Mouse (Mus musculus): ENCODE results near the gene Snx18. TPM values are rescaled to one million over a fixed set of nuclear protein-coding genes. Genes with fewer than 3 reads are reported as not detected.

The Snx18 gene
- total and polyA plus RNA-seq, 3 experiments = 8.3 to 20.4 (median 18.0) TPM

DNA sequence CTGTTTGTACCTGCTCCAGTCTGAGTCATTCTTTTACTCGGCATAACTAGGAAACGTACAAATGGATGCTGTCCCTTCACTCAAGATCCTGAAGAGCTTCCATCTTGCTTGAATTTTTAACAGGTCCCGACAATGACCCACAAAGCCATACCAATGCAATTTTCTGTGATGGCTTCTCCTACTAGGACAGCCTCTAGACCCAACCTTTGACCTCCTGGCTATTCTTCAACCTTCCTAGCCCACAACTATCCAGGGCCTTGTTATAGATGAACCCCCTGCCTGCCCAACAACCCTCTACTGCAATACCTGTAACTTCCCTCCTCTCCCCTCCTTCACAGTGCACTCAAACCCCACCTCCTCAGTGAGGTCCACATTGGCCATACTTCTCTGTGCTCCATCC, 8.9 kb downstream of the Snx18 start:
- Histone ChIP-seq H3K4me3 (no peak overlapping the region), H3K27me3 (ENCODE audit: control insufficient read depth, insufficient read depth, low read length) (no peaks in the 10 kb centered on the region), H3K9ac (ENCODE audit: low read depth, low read length) (no peak overlapping the region), H3K79me2 (replicated peaks; ENCODE audit: control insufficient read depth, insufficient read depth, low read length) (peaks cover 9% of the 10 kb centered on the region), H3K36me3 (ENCODE audit: control insufficient read depth, insufficient read depth, low read length) (peaks cover 12% of the 10 kb centered on the region), H3K4me1 (ENCODE audit: control insufficient read depth, insufficient read depth, low read length) (peaks cover 33% of the 10 kb centered on the region), H3K27ac (no peak overlapping the region)
- DNase-seq = no peak
- TF ChIP-seq POLR2A (IDR thresholded peaks at IDR 0.05; ENCODE audit: insufficient read depth, low read depth, low read length) (no peak), CTCF (IDR thresholded peaks at IDR 0.05) (no peak), EP300 (IDR thresholded peaks at IDR 0.05; ENCODE audit: insufficient read depth, low read depth, low read length) (no peak)
- WGBS = 54% methylated on average over 3 of the region's 3 CpGs
- intact Hi-C loops (cut with DNase I) = no loop called here

DNA sequence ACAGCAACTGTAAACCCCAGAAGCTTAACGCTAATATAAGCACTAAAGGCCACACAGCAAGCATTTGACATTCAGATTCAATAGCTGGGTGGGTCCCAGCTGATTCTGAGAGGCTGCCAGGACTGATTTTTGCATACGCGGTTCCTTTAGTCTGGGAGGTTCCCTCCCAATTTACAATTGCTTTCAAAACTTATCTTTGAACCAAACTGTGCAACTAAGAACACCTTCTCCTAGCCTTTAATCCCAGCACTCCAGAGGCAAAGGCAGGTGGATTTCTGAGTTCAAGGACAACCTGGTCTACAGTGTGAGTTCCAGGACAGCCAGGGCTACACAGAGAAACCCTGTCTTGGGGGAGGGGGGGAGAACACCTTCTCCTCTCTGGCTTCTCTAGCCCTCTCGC, 10.5 kb downstream of the Snx18 start:
- 29% methylated on average over 4 of the region's 4 CpGs for WGBS
- no peak for DNase-seq
- peaks cover 10% of the 10 kb centered on the region for H3K79me2 ChIP-seq (replicated peaks; ENCODE audit: control insufficient read depth, insufficient read depth, low read length)
- TF ChIP-seq CTCF (IDR thresholded peaks at IDR 0.05) (no peak), EP300 (IDR thresholded peaks at IDR 0.05; ENCODE audit: insufficient read depth, low read depth, low read length) (no peak), POLR2A (IDR thresholded peaks at IDR 0.05; ENCODE audit: insufficient read depth, low read depth, low read length) (no peak)
- H3K27ac ChIP-seq = no peak overlapping the region
- no peaks in the 10 kb centered on the region for H3K27me3 ChIP-seq (ENCODE audit: control insufficient read depth, insufficient read depth, low read length)
- peaks cover 6% of the 10 kb centered on the region for H3K36me3 ChIP-seq (ENCODE audit: control insufficient read depth, insufficient read depth, low read length)
- H3K4me1 ChIP-seq (ENCODE audit: control insufficient read depth, insufficient read depth, low read length) = peaks cover 28% of the 10 kb centered on the region
- H3K4me3 ChIP-seq = no peak overlapping the region
- intact Hi-C loops (cut with DNase I) = no loop called here
- H3K9ac ChIP-seq (ENCODE audit: low read depth, low read length) = no peak overlapping the region

DNA sequence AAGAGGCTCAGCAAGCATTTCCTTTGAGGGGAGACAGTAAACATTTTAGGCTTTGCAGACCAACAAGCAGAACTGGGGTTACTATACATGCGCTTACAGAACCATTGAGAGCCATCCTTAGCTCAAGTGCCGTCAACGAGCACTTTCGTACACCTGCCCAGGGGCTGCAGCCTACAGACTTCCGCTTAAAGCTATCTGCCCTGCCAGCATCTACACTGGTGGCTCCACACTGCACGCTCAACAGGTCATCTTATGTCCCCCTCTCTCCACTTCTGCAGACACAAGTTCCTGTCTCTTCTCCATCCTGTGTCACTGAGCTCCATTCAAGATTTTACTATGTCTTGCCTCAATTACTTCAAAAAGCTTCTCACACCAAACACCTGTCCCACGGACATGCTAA, 11.0 kb downstream of the Snx18 start:
- no peak for DNase-seq
- peaks cover 28% of the 10 kb centered on the region for H3K4me1 ChIP-seq (ENCODE audit: control insufficient read depth, insufficient read depth, low read length)
- TF ChIP-seq CTCF (IDR thresholded peaks at IDR 0.05) (no peak), POLR2A (IDR thresholded peaks at IDR 0.05; ENCODE audit: insufficient read depth, low read depth, low read length) (no peak), EP300 (IDR thresholded peaks at IDR 0.05; ENCODE audit: insufficient read depth, low read depth, low read length) (no peak)

DNA sequence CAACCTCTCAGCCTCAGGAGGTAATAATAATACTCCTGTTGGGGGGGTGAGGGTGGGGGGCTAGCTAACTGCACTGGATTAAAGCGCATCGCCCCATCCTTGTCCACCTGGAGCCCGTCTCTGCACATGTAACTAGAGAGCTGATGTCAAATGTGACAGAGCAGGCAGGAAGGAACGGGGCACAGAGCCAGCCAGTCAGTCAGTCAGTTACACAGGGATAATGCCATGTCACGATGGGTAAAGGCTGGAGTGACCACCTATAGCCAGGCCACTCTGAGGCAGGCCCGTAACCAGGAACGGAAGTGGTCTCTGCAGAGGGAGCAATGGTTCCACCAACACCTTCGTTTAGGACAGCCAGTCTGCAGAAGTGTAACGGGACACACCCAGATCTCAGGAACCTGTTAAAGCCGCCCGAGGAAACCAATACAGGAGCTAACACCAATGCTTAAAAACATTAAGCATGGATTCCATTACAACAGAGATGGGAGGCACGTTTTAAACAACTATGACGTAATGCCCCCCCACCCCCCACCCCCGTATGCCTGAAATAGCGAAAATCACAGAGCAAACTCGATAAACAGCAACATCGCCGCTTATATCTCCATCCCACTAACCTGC, 11.5 kb downstream of the Snx18 start:
- DNase-seq = no peak
- intact Hi-C loops (cut with DNase I) = no loop called here
- WGBS = 58% methylated on average over 18 of the region's 18 CpGs
- no peak for TF ChIP-seq POLR2A (IDR thresholded peaks at IDR 0.05; ENCODE audit: insufficient read depth, low read depth, low read length)
- TF ChIP-seq EP300 (IDR thresholded peaks at IDR 0.05; ENCODE audit: insufficient read depth, low read depth, low read length) = no peak
- no peak for TF ChIP-seq CTCF (IDR thresholded peaks at IDR 0.05)
- Histone ChIP-seq H3K36me3 (ENCODE audit: control insufficient read depth, insufficient read depth, low read length) (peaks cover 6% of the 10 kb centered on the region), H3K79me2 (replicated peaks; ENCODE audit: control insufficient read depth, insufficient read depth, low read length) (peaks cover 9% of the 10 kb centered on the region), H3K27me3 (ENCODE audit: control insufficient read depth, insufficient read depth, low read length) (no peaks in the 10 kb centered on the region), H3K4me3 (no peak overlapping the region), H3K9ac (ENCODE audit: low read depth, low read length) (peak overlapping the region; percentile 1; the same call in 1 of the 2 replicates), H3K27ac (no peak overlapping the region), H3K4me1 (ENCODE audit: control insufficient read depth, insufficient read depth, low read length) (peaks cover 26% of the 10 kb centered on the region)

More for the DNA sequence above, 11.0 kb downstream of the Snx18 start:
- WGBS = 82% methylated on average over 7 of the region's 7 CpGs
- Histone ChIP-seq H3K4me3 (no peak overlapping the region), H3K36me3 (ENCODE audit: control insufficient read depth, insufficient read depth, low read length) (peaks cover 6% of the 10 kb centered on the region), H3K27me3 (ENCODE audit: control insufficient read depth, insufficient read depth, low read length) (no peaks in the 10 kb centered on the region), H3K27ac (no peak overlapping the region; the same call in 1 of the 2 replicates), H3K79me2 (replicated peaks; ENCODE audit: control insufficient read depth, insufficient read depth, low read length) (peaks cover 10% of the 10 kb centered on the region), H3K9ac (ENCODE audit: low read depth, low read length) (no peak overlapping the region)
- intact Hi-C loops (cut with DNase I) = no loop called here

DNA sequence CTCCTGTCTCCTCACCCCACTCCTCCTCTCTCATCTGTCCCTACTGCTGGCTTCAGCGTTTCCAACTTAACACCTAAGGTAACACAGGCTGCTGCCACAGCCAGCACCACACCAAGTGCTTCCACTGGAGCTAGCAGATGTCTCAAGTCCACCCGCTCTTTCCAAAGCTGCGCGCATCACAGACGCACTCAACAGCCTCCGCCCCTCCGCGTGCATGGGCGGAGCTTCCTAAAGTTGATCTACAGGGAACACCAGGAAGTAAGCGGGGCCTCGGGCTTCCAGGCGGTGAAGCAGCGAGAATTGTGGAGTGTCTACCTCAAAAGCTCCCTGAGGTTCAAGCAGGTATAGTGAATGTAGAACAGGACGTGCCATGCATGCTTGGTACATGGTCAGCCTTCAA, 12.2 kb downstream of the Snx18 start:
- H3K27me3 ChIP-seq (ENCODE audit: control insufficient read depth, insufficient read depth, low read length) = no peaks in the 10 kb centered on the region
- TF ChIP-seq EP300 (IDR thresholded peaks at IDR 0.05; ENCODE audit: insufficient read depth, low read depth, low read length) (no peak), POLR2A (IDR thresholded peaks at IDR 0.05; ENCODE audit: insufficient read depth, low read depth, low read length) (no peak), CTCF (IDR thresholded peaks at IDR 0.05) (no peak)
- no peak overlapping the region for H3K9ac ChIP-seq (ENCODE audit: low read depth, low read length)
- peaks cover 26% of the 10 kb centered on the region for H3K4me1 ChIP-seq (ENCODE audit: control insufficient read depth, insufficient read depth, low read length)
- H3K27ac ChIP-seq = no peak overlapping the region
- peaks cover 5% of the 10 kb centered on the region for H3K36me3 ChIP-seq (ENCODE audit: control insufficient read depth, insufficient read depth, low read length)
- DNase-seq = no peak
- intact Hi-C loops (cut with DNase I) = no loop called here
- no peak overlapping the region for H3K4me3 ChIP-seq
- WGBS = 76% methylated on average over 14 of the region's 14 CpGs
- H3K79me2 ChIP-seq (replicated peaks; ENCODE audit: control insufficient read depth, insufficient read depth, low read length) = peaks cover 7% of the 10 kb centered on the region

DNA sequence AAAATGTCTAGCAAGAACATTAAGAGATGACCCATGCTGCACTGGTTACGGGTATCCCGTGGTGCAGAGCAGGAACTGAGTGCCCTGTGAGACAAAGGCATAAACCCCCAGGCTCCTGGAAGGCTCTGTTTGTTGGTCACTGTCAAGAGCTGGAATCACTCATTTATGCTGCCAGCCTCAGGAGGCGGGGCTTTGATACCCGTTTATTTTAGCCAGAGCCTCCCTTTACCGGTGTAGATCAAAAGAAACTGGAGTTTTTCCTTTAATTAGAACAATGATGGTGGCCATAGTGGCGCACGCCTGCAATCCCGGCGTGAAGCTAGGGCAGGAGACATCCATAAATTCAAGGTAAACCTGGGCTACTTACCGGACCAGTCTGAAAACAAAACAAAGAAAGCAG, 12.7 kb downstream of the Snx18 start:
- peaks cover 10% of the 10 kb centered on the region for H3K79me2 ChIP-seq (replicated peaks; ENCODE audit: control insufficient read depth, insufficient read depth, low read length)
- H3K9ac ChIP-seq (ENCODE audit: low read depth, low read length) = no peak overlapping the region
- intact Hi-C loops (cut with DNase I) = no loop called here
- H3K4me1 ChIP-seq (ENCODE audit: control insufficient read depth, insufficient read depth, low read length) = peaks cover 28% of the 10 kb centered on the region
- DNase-seq = no peak
- no peaks in the 10 kb centered on the region for H3K27me3 ChIP-seq (ENCODE audit: control insufficient read depth, insufficient read depth, low read length)
- H3K27ac ChIP-seq = no peak overlapping the region
- H3K36me3 ChIP-seq (ENCODE audit: control insufficient read depth, insufficient read depth, low read length) = peaks cover 2% of the 10 kb centered on the region
- no peak for TF ChIP-seq POLR2A (IDR thresholded peaks at IDR 0.05; ENCODE audit: insufficient read depth, low read depth, low read length)
- no peak for TF ChIP-seq EP300 (IDR thresholded peaks at IDR 0.05; ENCODE audit: insufficient read depth, low read depth, low read length)
- no peak for TF ChIP-seq CTCF (IDR thresholded peaks at IDR 0.05)
- H3K4me3 ChIP-seq = no peak overlapping the region
- WGBS = 85% methylated on average over 10 of the region's 10 CpGs

Data from heart, adult 2 months (tissue).